Mouse (Mus musculus): ENCODE measurements around the gene Maco1.
A peak's percentile ranks its signal among the peaks of the same experiment; 100 is the strongest.

Maco1 gene

DNA sequence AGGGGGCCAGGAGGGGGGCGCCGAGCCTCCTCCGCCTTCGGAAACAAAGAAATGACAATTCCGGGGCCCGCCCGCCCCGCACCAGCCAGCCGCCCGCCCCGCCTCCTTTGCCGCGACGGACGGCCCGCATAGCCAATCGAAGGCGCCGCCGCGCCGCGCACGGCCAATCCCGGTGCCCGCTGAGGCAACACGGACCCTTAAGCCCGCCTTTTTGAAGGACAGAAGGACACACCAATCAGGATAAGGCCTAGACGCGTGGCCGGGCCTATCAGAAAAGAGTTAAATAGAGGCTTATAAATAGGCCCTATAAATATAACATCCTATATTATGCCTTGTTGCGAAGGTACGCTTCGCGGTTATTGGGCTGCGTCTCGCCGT, at the start of gene Maco1:
TSS of gene Maco1 (minus strand) at position 87 of the 378 bp plus-strand sequence.
- peak; percentile 99 for DNase-seq (ENCODE audit: low read depth, low spot score)

GRCm38 (mm10) chr4:134901126-134901525, 48.0 kb upstream of the Maco1 start:
- DNase-seq (ENCODE audit: low read depth, low spot score): no peak

GRCm38 (mm10) chr4:134897256-134897655, 44.1 kb upstream of the Maco1 start:
- no peak for DNase-seq (ENCODE audit: low read depth, low spot score)

DNA sequence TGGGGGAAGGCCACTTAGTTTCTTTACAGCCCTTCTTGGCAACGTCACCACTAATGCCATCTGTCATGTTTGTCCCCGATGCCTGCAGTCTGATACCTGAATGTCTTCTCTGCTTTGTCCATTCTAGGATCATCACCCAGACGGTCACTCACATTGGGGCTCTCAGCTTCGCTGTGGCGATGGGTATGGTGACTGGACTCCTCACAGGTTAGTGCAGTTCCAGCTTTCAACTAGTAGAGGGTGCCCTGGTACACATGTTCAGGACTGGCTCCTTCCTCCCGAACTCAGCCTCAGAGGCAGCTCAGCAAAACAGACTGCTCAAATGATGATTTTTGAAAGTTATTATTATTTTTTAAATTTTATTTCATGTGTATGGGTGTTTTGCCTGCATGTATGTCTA, 39.0 kb upstream of the Maco1 start:
- no peak for DNase-seq (ENCODE audit: low read depth, low spot score)

GRCm38 (mm10) chr4:134884364-134884763, 31.2 kb upstream of the Maco1 start:
- DNase-seq (ENCODE audit: low read depth, low spot score): no peak

DNA sequence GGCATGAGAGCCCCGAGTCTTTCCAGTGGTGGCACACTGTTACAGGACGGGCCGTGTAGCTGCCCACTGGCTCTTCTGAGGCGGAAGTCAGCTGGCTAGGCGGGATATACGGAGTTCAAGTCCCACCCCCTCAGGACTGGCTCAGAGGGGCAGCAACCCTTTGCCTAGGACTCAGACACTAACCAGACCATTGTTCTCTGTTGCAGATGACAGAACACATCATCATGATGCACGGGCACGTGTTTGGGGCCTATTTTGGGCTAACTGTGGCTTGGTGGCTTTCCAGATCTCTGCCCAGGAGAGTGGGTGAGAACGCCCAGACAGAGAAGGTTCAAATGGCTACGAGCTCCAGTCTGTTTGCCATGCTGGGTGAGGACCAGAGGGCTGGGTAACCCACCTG, 30.7 kb upstream of the Maco1 start:
- DNase-seq (ENCODE audit: low read depth, low spot score): no peak

DNA sequence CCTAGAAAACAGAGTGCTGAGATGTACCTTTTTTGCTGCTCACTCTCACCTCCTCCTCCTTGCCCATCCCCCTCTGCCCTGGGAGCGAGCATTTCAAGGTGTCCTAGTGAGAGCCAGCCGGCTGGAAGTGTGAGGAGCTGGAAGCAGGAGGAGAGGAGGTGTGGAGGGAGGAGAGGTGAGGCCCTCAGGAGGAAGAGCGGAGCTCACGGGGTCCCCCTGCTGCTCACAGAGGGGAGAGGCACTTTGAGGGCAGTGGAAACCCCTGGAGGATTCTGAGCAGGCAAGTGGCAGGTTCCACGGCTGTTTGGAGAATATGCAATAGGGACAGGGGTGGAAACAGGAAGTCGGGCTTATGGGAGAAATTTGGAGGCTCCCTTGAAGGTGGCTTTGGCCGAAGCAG, 30.1 kb upstream of the Maco1 start:
- no peak for DNase-seq (ENCODE audit: low read depth, low spot score)

GRCm38 (mm10) chr4:134880041-134880440, 26.9 kb upstream of the Maco1 start:
- no peak for DNase-seq (ENCODE audit: low read depth, low spot score)

DNA sequence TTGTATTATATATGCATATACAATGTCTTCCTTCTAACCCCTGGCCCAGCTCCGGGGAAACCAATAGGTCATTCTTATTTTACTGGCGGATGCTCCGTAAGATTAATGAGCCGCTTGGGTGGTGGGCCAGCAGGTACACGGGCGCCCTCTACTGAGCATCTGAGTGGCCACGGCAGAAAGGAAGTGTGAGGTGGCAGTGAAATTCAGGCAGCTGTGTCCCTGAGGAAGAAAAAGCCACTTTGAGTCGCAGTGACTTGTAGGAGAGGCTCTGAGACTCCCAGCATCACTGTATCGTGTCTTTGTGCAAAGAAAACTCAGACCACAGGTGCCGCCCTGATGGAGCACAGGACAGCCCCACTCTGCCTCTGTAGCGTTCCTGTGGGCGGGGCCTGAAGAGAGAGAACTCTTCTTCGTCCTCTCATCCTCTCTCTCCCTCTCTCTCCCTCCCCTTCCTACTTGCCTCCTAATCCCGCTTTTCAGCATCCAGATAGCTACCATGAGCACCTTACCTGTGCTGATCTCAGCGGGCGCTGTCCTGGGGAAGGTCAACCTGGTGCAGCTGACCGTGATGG, 26.4 kb upstream of the Maco1 start:
- peak; percentile 26 for DNase-seq (ENCODE audit: low read depth, low spot score)

- DNase-seq (ENCODE audit: low read depth, low spot score): no peak
These were observed 23.0 kb upstream of the Maco1 start for GRCm38 (mm10) chr4:134876171-134876570.

DNA sequence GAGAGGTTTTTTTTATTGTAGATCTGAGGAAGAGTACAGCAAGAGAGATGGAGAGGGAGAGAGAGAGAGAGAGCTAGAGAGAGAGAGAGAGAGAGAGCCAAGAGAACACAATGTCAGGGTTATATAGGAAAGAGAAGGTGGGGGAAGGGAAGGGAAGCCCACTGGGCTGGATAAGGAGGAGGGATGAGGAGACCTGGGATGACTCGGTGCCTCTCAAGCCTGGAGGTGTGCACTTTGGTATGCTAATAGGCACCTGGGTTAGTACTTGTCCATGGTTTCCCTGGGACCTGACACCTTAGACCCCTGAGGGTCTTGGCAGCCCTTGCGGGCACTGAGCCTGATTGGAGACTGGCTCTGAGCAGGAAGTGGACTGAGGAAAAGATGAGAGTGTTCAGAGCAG, 18.8 kb upstream of the Maco1 start:
- no peak for DNase-seq (ENCODE audit: low read depth, low spot score)

GRCm38 (mm10) chr4:134871477-134871876, 18.3 kb upstream of the Maco1 start:
- DNase-seq (ENCODE audit: low read depth, low spot score): no peak

- no peak for DNase-seq (ENCODE audit: low read depth, low spot score)
These were observed 16.8 kb upstream of the Maco1 start for GRCm38 (mm10) chr4:134869815-134870375.

DNA sequence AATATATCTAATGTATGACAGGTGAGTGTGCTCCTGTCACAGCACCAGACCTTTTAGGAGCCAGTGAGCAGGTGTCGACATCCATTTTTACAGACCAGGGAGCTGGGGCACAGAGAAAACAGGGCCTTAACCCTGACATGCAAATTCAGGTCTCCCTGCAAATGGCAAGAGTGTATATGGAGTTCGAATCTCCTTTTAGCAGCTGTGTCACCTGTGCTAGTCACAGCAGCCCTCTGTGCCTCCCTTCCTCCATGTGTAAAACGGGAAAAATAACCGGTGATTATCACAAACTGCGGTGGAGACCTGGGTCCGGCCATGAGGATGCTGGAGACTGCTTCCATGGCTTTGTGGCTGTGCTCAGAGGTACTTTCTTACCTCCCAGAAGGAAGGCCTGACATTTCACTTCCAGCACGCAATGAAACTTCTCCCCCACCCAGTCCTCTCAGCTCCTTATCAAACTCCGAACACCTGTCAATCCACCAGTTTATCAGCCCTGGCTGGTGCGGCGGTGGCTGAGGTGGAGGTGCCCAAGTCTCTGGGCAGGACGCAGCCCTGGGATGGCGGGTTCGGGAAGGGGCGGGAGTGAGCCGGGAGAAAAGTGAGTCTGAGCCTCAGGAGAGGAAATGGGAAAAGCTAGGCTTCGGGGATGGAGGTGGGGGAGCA, 16.1 kb upstream of the Maco1 start:
- DNase-seq (ENCODE audit: low read depth, low spot score): no peak

- no peak for DNase-seq (ENCODE audit: low read depth, low spot score)
These were observed 15.3 kb upstream of the Maco1 start for GRCm38 (mm10) chr4:134868490-134868889.

DNA sequence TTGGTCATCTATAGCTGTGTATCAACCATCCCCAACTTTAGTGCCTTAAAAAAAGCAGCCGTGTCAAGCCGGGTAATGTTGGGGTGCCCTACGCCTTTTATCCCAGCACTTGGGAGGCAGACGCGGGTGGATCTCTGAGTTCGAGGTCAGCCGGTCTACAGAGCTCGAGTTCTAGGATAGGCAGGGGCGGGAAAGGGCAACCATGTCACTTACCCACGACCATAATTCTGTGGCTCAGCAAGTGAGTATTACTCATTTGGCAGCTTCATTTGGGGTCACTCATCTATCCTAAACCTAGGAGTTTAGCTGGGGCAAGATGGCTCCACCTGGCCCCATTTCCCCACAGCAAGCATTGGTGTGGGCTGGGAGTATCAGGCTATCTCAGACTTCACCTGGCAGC, 14.9 kb upstream of the Maco1 start:
- no peak for DNase-seq (ENCODE audit: low read depth, low spot score)

DNA sequence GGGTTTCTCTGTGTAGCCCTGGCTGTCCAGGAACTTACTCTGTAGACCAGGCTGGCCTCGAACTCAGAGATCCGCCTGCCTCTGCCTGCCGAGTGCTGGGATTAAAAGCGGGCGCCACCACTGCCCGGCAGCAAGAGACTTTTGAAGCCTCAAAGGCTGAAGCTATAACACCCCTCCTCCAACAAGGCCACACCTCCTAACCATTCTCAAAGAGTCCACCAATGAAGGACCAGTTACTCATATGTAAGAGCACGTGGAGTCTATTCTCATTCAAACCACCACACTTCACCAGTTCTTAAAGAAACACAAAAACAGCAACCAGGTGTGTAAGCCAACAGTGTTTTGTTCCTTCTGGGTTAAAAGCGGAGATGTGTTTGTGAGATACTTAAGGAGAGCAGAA, 14.5 kb upstream of the Maco1 start:
- DNase-seq (ENCODE audit: low read depth, low spot score): no peak

DNA sequence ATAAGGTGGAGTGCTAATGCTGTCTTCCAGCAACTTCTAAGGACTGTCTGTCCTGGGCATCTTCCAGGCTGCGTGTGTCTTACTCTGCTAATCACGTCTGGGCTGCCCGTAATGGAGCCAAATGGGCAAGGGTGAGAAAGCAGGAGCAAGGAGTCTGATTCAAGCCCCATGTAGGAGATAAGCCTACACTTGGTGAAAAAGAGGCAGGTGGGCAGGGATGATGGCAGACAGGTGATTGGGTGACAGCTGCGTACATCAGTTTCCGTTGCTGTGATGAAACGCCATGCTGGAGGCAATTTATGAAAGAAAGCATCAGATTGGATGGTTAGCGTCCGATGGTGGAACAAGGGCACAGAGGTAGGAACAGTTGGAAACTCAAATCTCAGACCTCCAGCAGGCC, 14.1 kb upstream of the Maco1 start:
- no peak for DNase-seq (ENCODE audit: low read depth, low spot score)

DNA sequence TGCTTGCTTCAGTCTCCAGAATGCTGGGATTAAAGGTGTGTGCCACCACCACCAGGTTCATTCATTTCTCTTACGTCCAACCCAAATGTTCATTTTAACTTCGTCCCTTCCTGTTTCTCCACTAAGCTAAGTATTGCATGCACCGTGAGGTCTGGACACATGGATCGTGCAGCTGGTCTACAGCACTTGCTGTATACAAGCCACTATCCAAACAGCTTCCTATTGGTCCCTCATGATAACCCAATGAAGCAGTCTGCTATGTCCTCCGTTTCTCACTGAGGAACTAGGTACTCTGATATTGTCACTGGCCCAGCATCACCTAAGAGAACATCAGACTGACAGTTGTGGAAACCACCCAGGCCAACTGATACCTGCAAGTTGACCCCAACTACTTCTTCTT, 12.6 kb upstream of the Maco1 start:
- DNase-seq (ENCODE audit: low read depth, low spot score): no peak

DNA sequence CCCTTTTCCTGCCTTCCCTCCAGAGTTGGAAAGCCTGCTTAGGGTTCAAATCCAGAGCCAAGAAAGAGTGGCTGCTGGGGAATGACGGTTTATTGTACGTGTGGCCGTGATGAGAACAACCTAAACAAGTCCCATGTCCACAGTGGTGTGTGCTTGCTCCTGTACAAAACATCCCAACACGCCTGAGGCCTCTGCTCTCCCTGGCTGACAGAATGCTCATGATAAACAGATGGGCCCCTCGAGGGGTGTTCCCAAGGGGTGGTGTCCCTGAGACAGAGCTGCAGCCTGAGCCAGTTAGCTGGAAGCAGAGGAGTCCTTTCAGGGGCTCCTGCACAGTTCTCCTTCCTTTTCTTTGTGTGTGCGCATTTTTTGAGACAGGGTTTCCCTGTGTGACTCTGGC, 12.2 kb upstream of the Maco1 start:
- DNase-seq (ENCODE audit: low read depth, low spot score): no peak

DNA sequence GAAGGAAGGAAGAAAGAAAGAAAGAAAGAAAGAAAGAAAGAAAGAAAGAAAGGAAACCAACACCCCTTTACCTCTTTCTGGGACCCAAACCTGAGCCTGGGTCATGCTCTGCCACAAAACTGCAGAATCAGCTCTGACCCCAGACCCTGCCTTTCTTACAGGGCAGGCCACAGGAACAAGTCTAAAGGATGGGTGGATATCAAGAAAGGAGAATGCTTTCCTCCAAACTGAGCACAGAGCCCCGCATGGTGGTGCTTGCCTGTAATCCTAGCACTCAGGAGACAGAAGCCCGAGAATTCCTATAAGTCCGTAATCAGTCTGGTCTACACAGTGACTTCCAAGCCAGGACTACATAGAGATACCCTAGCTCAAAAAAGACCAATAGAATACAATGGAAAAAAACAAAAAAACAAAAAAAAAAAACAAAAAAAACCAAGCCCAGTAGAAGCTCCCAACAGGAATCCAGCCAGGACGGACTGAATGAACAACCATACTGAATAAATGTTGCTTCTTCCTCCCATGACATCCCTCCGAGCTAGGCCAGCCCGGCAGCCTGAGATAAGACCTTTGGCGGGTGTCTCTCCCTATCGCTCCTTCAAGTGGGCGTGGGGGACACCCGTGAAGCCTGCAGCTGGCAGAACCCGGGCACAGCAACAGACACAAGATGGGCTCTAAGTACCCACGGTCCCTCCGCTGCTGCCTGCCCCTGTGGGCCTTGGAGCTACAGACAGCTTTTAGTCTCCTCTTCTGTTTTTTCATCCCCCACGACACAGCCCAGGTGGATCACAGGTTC, 11.0 kb upstream of the Maco1 start, which contains the start of gene Rhd:
TSS of gene Rhd (plus strand) at position 600 of the 793 bp plus-strand sequence.
- no peak for DNase-seq (ENCODE audit: low read depth, low spot score)

DNA sequence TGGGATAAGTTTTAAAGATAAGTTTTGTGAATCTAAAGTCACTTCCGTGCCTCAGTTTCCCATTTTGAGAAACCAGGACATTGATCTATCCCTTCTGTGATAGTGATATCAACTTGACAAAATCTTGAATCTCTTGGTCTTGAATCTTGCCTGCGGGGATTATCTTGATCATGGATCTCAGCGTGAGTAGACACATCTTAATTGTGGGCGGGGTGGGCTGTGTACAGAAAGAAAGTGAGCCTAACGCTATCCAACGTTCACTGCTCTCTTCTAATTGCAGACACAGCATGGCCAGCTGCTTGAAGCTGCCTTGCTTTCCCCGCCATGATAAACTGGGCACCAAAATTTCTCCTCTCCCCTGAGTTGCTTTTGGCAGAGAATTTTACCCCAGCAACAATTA, 9.9 kb upstream of the Maco1 start:
- DNase-seq (ENCODE audit: low read depth, low spot score): no peak

DNA sequence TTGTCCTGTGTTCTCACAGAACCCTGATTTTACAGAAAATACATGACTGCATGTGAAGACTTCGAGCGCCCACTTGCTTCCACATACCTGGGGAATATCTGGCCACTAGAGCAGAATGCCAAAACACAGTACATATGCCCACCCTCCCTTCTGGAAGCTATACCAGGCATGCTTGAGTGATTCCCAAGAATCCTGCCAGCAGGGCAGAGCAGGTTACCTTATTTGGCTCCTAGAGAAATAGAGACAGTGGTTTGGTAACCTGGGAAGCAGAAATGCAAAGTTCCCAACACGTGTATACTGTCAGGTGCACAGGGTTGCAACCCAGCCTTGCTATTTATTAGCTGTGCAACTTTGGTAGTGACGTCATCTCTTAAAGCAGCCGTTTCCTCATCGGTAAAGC, 8.7 kb upstream of the Maco1 start:
- no peak for DNase-seq (ENCODE audit: low read depth, low spot score)

All from retina, adult 2 months (tissue).